Mouse (Mus musculus) midbrain, postnatal 0 days (tissue): ENCODE measurements at regions not wholly inside any gene's neighbourhood (a gene's known extent, or its start where the extent isn't known, plus 50 kb on each side); places are given as distances from the start of the nearest gene placed in this dataset.
A peak's percentile ranks its signal among the peaks of the same experiment; 100 is the strongest.

Experiments
- ATAC-seq: fragments of 200-750 bp; cut with Nextera tagmentation; 2 replicates; pipeline ENCODE4 v1.8.0; 2017; ENCODE audit warnings: moderate number of reproducible peaks, mild to moderate bottlenecking, moderate TSS enrichment, moderate library complexity; ENCODE audit not compliant: low FRiP score
- DNase-seq: peaks from one replicate; pipeline ENCODE4 v3.0.0-alpha.2; 2015; ENCODE audit warnings: low spot score
- H3K27ac ChIP-seq: fragments of 300-500 bp; sonication (generic); 2 replicates; pipeline ENCODE4 v1.5.1; 2014; ENCODE audit warnings: low read depth, mild to moderate bottlenecking, low read length, mixed read lengths
- H3K27me3 ChIP-seq: fragments of 300-500 bp; sonication (generic); 2 replicates; pipeline ENCODE4 v1.6.1; 2014; ENCODE audit warnings: low read length, control low read depth, mixed read lengths; ENCODE audit not compliant: insufficient read depth
- H3K36me3 ChIP-seq: fragments of 300-500 bp; sonication (generic); 2 replicates; pipeline ENCODE4 v1.6.1; 2014; ENCODE audit warnings: low read length, control low read depth, mixed read lengths; ENCODE audit not compliant: insufficient read depth
- H3K4me1 ChIP-seq: fragments of 300-500 bp; sonication (generic); 2 replicates; pipeline ENCODE4 v1.6.1; 2014; ENCODE audit warnings: mild to moderate bottlenecking, control low read depth, antibody characterized with exemption, low read length, mixed read lengths; ENCODE audit not compliant: insufficient read depth
- H3K4me2 ChIP-seq: fragments of 300-500 bp; sonication (generic); 2 replicates; pipeline ENCODE4 v1.6.1; 2014; ENCODE audit warnings: low read depth, mild to moderate bottlenecking, low read length, mixed read lengths; ENCODE audit not compliant: poor library complexity, severe bottlenecking
- H3K4me3 ChIP-seq: fragments of 300-500 bp; sonication (generic); 2 replicates; pipeline ENCODE4 v1.5.1; 2014; ENCODE audit warnings: low read depth, mild to moderate bottlenecking, low read length, moderate library complexity
- H3K9ac ChIP-seq: fragments of 300-500 bp; sonication (generic); replicated peaks from 2 replicates; pipeline ENCODE4 v1.6.1; 2014; ENCODE audit warnings: mild to moderate bottlenecking, low read length, moderate library complexity, mixed read lengths; ENCODE audit not compliant: poor library complexity, severe bottlenecking
- H3K9me3 ChIP-seq: fragments of 300-500 bp; sonication (generic); 2 replicates; pipeline ENCODE4 v1.6.1; 2016; ENCODE audit warnings: low read length, control low read depth
- CTCF ChIP-seq: IDR thresholded peaks from 2 replicates; pipeline ENCODE4 v1.5.1; 2016; ENCODE audit warnings: antibody characterized with exemption, mild to moderate bottlenecking
- WGBS: fragments of 180-500 bp; shearing (Covaris S2); extraction: QIAGEN DNeasy Blood & Tissue Kit; methylation state at CpG from one replicate; pipeline ENCODE4 v1.1.7; 2014; 5-methylcytosine and 5-hydroxymethylcytosine counted together

DNA sequence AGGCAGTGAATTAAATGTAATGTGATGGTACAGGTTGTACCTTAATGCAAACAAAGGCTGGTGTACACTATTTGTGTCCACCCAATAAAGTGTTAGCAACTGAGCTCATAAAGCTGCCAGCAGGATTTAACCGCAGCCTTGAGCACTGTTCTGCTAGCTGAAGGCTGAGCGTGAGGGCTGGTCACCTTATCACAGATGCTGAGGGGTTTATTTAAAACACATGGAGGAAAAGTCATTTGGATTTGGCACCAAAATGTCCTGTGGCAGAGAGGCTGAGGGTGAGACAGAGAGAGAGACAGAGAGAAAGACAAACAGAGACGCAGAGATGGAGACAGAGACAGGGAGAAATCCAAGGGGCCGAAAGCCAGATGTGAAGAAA is 181.9 kb upstream of the Habp2 start:
- Histone ChIP-seq H3K4me1 (no peaks in the 10 kb centered on the region), H3K36me3 (no peaks in the 10 kb centered on the region), H3K4me2 (no peak overlapping the region), H3K4me3 (no peak overlapping the region), H3K9me3 (peaks cover 3% of the 10 kb centered on the region; the same call in 1 of the 2 replicates), H3K27ac (no peak overlapping the region), H3K27me3 (no peaks in the 10 kb centered on the region), H3K9ac (no peak overlapping the region)
- no peak for TF ChIP-seq CTCF
- DNase-seq, result no peak
- WGBS, result 64% methylated on average over 4 of the region's 4 CpGs
- ATAC-seq, result no peak

DNA sequence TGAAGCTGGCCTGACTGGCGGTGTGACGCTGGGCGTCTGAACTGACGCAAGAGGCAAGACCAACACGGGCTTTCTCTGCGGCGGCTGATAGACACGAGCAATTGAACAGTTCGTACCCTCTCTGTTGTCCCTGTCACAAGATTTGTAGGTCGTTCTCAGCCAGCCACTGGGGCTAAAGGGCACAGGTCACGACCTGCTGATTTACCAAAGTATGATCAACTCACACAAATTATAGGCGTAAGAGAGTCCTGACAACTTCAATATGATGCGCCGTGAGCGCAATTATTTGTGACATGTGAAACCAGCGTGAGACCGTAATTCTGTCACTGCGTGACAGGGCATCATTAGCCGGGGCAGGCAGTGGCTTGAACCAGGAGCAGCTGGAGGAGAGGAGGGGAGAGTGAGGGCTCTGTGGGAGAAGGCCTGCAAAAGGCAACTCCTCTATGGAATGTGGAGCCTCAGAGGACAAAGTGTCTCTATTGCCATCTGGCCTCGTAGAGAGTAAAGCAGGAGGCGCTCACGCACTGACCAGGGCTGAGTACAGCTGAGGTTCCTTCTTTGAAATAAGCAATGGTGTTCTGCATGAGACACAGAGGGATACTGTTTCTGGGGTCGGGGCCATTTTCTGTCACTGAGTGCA is 181.4 kb upstream of the Habp2 start:
- DNase-seq (peak; percentile 54), ATAC-seq (peak; percentile 49; the same call in 1 of the 2 replicates)
- 47% methylated on average over 23 of the region's 23 CpGs for WGBS

DNA sequence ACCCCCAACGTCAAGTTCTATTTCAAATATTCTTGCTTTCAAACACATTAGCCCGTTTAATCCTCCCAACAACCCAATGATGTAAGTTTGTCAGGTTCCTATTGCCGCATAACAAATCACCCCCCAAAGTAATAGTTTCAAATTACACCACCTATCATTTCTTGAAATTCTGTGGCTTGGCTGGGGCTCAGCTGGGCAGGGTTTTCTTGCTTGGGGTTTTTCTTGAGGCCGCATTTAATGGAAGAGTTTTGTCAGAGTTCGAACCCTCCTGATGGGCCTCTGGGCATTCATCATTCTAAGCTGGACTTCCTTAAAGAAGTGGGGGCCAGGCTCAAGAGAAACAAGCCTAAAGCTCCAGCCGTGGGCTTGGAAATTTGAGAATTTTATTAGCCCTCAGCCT is 178.1 kb upstream of the Habp2 start:
- DNase-seq (no peak), ATAC-seq (no peak)
- no peaks in the 10 kb centered on the region for H3K27me3 ChIP-seq
- H3K36me3 ChIP-seq, result no peaks in the 10 kb centered on the region
- H3K9ac ChIP-seq, result no peak overlapping the region
- H3K9me3 ChIP-seq, result peaks cover 3% of the 10 kb centered on the region; the same call in 1 of the 2 replicates
- no peak overlapping the region for H3K4me2 ChIP-seq
- H3K4me3 ChIP-seq, result no peak overlapping the region
- WGBS, result 93% methylated on average over 6 of the region's 6 CpGs
- no peak for TF ChIP-seq CTCF
- no peak overlapping the region for H3K27ac ChIP-seq
- H3K4me1 ChIP-seq, result no peaks in the 10 kb centered on the region

More for the DNA sequence above, 181.4 kb upstream of the Habp2 start:
- Histone ChIP-seq H3K9ac (no peak overlapping the region), H3K36me3 (no peaks in the 10 kb centered on the region), H3K27me3 (no peaks in the 10 kb centered on the region), H3K9me3 (peaks cover 3% of the 10 kb centered on the region; the same call in 1 of the 2 replicates), H3K4me1 (no peaks in the 10 kb centered on the region), H3K4me2 (no peak overlapping the region), H3K4me3 (no peak overlapping the region), H3K27ac (no peak overlapping the region)
- no peak for TF ChIP-seq CTCF

DNA sequence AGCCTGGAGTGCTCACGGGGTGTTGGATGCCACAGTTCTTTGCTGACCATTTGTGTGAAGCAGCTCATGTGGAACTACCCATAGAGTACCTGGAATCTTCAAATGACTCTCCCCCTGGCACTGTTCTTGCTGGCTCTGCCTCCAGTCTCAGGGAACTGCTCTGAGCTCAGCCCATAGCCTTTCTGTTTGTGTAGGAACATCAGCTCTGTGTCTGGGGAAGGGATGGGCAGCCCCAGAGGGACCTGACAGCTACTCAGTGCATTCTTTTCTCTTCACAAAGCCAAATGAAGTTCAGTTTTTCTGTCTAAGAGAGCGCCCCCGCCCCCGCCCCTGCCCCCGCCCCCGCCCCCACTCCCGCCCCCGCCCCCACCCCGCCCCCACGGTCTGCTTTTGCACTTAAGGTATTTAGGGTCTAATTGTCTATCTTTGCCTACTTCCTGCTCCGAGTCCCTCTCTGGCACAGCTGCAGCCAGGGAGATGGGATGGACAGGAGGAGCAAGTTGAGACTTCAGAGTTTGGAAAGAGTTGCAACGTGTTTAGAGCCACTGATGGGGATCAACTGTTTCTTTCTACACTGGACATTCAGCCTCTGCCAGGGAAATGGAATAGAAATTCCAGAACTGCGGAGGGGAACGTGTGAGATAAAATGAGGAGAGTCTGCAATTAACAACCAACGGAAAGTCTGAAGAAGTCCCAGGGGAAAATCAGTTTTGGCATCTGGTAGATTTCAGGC is 171.2 kb upstream of the Habp2 start:
- no peak for TF ChIP-seq CTCF
- Histone ChIP-seq H3K4me2 (no peak overlapping the region), H3K27ac (no peak overlapping the region), H3K9ac (no peak overlapping the region), H3K4me3 (no peak overlapping the region), H3K4me1 (no peaks in the 10 kb centered on the region; the same call in 1 of the 2 replicates), H3K9me3 (no peaks in the 10 kb centered on the region), H3K36me3 (no peaks in the 10 kb centered on the region), H3K27me3 (no peaks in the 10 kb centered on the region)
- ATAC-seq (no peak), DNase-seq (no peak)
- 24% methylated on average over 14 of the region's 15 CpGs for WGBS

DNA sequence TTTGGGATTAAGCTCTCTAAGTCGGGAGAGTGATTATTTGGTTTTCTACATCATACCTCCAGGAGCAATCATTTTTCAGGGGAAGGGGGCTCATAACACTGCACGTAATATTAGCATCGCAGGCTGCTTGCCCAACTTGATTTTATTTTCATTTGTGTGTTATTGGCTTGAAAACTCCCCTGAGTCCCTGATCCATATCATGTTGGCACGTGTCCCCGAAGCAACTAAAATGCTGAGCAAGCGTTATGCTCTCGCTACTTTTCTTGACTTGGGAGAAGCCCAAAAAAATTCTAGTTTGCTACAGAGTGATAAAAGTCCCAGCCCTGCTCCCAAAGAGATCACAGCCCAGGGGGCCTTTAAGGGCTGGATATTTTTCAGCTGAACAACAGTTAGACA is 170.7 kb upstream of the Habp2 start:
- Histone ChIP-seq H3K9ac (no peak overlapping the region), H3K36me3 (no peaks in the 10 kb centered on the region), H3K4me1 (no peaks in the 10 kb centered on the region; the same call in 1 of the 2 replicates), H3K4me2 (no peak overlapping the region), H3K4me3 (no peak overlapping the region), H3K27me3 (no peaks in the 10 kb centered on the region), H3K27ac (no peak overlapping the region), H3K9me3 (no peaks in the 10 kb centered on the region)
- no peak for TF ChIP-seq CTCF
- no peak for DNase-seq
- ATAC-seq, result no peak
- 45% methylated on average over 7 of the region's 7 CpGs for WGBS

DNA sequence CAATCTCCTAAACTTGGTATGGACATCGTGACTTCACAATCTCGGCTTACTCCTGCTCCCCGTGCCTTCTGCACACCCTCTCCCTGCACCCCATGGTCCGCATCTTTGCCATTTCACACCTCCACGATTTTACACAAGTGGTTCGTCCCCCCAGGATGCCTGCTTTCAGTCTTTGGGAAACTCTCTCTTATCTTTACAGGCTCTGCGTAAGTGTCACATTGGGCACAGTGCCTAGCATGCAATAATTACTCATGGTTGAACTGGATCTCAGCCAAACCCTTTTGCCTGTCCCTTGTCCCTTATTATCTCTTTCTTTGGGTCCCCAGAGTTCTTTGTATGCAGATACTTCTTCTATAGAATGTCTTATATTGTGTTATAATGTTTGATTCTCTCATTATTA is 166.2 kb upstream of the Habp2 start:
- H3K9me3 ChIP-seq, result no peaks in the 10 kb centered on the region
- H3K27me3 ChIP-seq, result no peaks in the 10 kb centered on the region
- TF ChIP-seq CTCF, result no peak
- WGBS, result 86% methylated on average over 7 of the region's 7 CpGs
- ATAC-seq (no peak), DNase-seq (peak; percentile 27)
- no peak overlapping the region for H3K4me3 ChIP-seq
- H3K4me2 ChIP-seq, result no peak overlapping the region
- H3K9ac ChIP-seq, result no peak overlapping the region
- no peaks in the 10 kb centered on the region for H3K4me1 ChIP-seq
- no peaks in the 10 kb centered on the region for H3K36me3 ChIP-seq
- no peak overlapping the region for H3K27ac ChIP-seq
